Mouse (Mus musculus) gastrocnemius, postnatal 14 days (tissue): ENCODE data around the gene Smg6. TPM values are rescaled to one million over a fixed set of nuclear protein-coding genes. Genes with fewer than 3 reads are reported as not detected.
A peak's percentile ranks its signal among the peaks of the same experiment; 100 is the strongest.

ENCODE experiments used
- DNase-seq: peaks from one replicate; pipeline ENCODE4 v3.0.0; 2021; ENCODE audit warnings: mixed read lengths
- intact Hi-C: fragments of 180-260 bp; cut with DNase I; formaldehyde crosslinking; loops from one replicate; pipeline ENCODE4 v1.15.1; 2025; ENCODE audit warnings: low total_unique reads
- total RNA-seq, 2 experiments: library from RNA; stranded (reverse); gene quantifications; 2 replicates each; pipeline ENCODE4 v1.2.3; 2021

Smg6 gene
- total RNA-seq, 2 experiments from 2014 or later, result 10.6 to 10.8 TPM

GRCm38 (mm10) chr11:74926388-74927005, 874 bp downstream of the Smg6 start:
- intact Hi-C loops, result no loop called here
- no peak for DNase-seq

DNA sequence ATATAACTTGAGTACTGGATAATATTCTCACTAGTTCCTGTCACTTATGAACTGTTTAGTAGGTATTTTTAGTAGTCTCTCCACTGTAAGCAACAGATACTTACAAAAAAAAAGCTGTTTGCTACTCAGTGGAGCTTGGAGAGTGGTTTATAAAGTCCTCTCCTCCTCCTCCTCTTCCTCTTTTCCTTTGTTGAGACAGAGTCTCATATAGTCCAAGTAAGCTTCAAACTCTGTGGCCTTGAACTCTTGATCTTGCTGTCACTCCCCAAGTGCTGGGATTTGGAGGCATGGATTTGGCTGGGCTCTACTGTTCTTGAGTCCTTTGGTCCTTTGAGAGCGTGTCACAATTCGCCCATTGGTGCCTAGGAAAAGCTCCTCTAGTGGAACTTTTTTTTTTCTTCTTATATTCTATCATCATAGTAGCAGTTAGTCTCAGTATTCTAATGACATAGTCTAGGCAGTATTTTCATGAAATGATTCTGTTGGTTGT, 1.7 kb downstream of the Smg6 start:
- intact Hi-C loops, result no loop called here
- no peak for DNase-seq

GRCm38 (mm10) chr11:74929111-74929510, 3.5 kb downstream of the Smg6 start:
- DNase-seq, result no peak
- intact Hi-C loops, result no loop called here

DNA sequence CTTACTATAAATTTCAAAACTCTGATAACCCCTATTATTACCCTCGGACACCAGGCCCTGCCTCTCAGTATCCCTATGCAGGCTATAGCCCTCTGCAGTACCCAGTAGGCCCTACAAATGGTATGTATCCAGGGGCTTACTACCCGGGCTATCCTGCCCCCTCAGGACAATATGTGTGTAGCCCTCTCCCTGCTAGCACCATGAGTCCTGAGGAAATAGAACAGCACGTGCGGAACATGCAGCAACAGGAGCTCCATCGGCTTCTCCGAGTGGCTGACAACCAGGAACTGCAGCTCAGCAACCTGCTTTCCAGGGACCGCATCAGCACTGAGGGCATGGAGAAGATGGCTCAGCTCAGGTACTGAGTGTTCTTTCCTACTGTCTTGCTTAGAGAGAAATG, 4.8 kb downstream of the Smg6 start:
- intact Hi-C loops, result no loop called here
- no peak for DNase-seq

GRCm38 (mm10) chr11:74946348-74946747, 20.7 kb downstream of the Smg6 start:
- no peak for DNase-seq
- intact Hi-C loops, result no loop called here

DNA sequence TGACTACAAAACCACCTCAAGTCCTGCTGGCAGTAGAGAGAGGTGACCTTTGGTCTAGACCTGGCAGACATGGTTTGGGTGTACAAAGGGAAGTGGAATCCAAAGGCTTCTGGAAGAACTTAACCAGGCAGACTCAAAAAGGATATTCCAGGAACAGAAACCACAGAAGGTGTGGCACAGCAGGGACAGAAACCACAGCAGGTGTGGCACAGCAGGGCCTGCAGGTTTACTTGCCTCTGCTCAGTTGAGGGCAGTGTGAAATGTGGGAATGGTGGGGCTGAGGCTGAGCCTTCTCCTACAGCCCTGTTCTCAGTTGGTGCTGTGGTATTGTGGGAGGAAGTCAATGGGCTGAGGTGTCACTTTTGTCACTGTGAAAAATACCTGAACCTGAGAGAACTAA, 29.3 kb downstream of the Smg6 start:
- intact Hi-C loops, result no loop called here
- no peak for DNase-seq

DNA sequence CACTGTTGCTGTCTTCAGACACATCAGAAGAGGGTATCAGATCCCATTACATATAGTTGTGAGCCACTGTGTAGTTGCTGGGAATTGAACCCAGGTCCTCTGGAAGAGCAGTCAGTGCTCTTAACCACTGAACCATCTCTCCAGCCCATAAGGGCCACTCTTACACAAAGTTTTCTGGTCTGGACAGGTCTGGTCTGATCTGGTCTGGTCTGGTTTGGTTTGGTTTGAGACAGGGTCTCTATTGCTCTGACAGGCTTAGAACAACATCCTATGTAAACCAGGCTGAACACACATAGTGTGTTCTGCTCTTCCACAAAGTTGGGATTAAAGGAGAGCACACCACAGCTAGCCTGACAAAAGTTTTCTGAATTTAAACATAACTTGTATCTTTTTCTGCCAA, 30.4 kb downstream of the Smg6 start:
- intact Hi-C loops, result no loop called here
- no peak for DNase-seq

DNA sequence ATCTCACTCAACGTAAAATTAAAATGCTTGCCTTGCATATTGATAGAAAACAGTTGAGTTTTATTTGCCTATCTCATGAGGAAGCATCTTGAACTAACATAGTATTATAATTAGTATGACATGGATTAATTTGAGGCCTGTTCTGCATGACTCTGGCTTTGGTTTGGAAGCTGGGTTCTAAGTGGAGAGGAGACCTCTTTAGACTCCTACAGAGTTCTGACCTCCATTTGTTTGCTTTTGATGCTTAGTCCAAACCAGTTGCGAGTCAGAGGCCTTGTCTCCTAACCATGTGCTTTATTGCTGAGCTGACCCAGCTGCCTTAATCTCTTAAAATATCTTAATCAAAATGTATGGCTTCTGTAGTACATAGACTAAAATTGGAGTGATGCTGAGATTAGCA, 32.0 kb downstream of the Smg6 start:
- intact Hi-C loops, result no loop called here
- no peak for DNase-seq

DNA sequence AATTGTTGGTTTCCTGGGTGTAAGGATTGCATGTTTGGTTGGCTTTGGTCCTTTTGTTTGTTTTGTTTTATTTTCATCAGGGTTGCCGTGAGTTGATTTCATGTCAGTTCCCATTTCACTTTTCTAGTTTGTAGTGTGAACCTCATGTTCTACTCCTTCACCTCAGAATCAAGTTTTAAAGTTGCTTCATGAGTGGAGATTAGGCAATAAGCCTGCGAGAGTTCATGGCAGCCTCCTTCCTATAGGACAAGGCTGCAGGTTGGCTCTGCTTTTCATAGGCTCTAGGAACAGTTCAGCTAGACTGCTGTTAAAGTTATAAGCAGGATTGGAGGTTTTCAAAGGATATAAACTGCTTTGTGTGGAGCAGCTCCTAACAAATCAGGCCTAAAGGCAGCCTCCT, 33.9 kb downstream of the Smg6 start:
- intact Hi-C loops, result no loop called here
- no peak for DNase-seq

DNA sequence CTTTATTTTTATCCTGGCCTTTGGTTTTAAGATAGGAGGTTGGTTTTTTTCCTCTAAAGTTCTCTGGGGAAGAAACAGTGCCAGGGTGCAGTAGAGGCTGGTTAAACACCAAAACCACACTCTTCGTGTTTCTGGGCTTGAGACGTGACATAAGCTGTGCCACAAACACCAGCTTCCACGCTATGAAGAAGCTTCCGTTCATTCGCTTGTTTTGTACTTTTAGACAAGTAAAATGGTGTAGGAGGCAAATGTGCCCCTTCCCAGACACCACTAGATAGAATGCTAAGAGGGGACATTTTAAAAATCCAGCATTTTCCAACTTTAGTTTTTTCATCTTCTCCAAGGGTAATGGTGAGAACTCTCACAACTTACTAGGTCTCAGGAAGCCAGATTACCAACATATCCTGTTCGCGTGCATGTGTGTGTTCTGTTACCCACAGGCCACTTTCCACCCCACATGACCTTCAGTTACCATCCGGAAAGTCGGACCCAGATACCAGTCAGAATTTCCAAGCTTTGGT, 34.5 kb downstream of the Smg6 start:
- intact Hi-C loops, result no loop called here
- no peak for DNase-seq

DNA sequence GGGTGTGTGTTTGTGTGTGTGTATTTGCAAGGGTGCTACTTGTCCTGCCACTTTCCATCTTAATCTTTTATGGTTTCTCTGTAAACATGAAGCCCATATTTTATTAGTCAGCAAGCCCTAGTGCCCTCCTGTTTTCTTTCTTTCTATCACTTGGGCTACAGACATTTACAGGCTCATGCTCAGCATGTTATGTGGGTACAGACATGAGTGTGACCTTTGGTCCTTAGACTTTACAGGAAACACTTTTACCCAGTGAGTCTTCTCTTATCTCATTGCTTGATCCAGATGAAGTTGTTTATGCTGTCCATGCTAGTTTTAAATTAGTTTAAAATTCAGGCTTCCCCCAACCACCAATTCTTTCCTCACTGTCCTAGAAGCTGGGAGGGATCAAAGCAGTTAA, 36.3 kb downstream of the Smg6 start:
- intact Hi-C loops, result no loop called here
- DNase-seq, result no peak

GRCm38 (mm10) chr11:74962846-74963407, 37.3 kb downstream of the Smg6 start:
- no peak for DNase-seq
- intact Hi-C loops, result no loop called here

GRCm38 (mm10) chr11:74965516-74965915, 39.9 kb downstream of the Smg6 start:
- intact Hi-C loops, result no loop called here
- DNase-seq, result no peak

GRCm38 (mm10) chr11:74973290-74974157, 47.9 kb downstream of the Smg6 start:
- DNase-seq, result no peak
- intact Hi-C loops, result no loop called here

GRCm38 (mm10) chr11:74974615-74975014, 49.0 kb downstream of the Smg6 start:
- intact Hi-C loops, result no loop called here
- DNase-seq, result no peak

- intact Hi-C loops, result no loop called here
- no peak for DNase-seq
Measured at GRCm38 (mm10) chr11:74976835-74977687, 51.4 kb downstream of the Smg6 start.

DNA sequence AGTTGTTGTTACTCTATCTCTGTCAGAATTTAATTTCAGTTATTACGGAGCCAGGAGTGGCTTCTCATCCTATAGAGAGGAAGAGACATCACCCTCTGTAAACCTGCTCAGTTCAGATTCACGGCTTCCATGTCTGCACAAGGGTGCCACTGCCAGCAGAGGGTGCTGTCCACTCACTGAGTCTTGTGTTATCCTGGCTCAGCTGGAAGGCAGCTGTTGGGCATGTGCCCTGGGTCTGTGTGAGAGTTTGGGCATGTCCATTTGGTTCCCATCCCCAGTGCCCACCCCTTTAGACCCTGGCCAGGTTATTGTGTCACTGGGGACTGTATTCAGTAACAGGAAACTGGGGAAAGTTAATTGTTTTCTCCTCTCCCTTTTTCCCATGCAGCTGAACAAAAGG, 55.8 kb downstream of the Smg6 start:
- DNase-seq, result peak; percentile 87
- intact Hi-C loops, result loop anchor here (2.0 kb wide), 1 partner anchor 185 kb away; no protein-coding TSS in a partner anchor

GRCm38 (mm10) chr11:74982241-74982640, 56.6 kb downstream of the Smg6 start:
- intact Hi-C loops, result no loop called here
- DNase-seq, result no peak

DNA sequence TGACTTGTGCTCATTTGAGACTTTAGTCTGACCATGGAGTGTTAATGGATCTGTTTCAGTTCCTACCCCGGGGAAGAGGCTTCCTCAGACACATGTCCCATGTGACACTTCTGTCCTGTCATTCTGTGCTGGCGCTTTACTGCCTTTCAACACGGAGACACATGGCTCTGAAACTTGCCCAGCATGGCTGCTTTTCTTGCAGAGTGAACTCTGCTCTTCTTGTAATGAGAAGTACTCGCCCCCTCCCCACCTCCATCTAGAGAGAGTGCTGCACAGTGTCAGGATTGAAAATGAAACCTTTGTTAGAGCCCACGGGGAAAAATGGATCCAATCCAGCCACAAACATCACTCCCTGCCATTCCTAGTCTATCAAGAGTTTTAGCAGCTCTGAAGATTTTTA, 62.5 kb downstream of the Smg6 start:
- no peak for DNase-seq

GRCm38 (mm10) chr11:74989047-74989446, 63.4 kb downstream of the Smg6 start:
- DNase-seq, result peak; percentile 32
- intact Hi-C loops, result no loop called here

More for the DNA sequence above, 62.5 kb downstream of the Smg6 start:
- intact Hi-C loops, result no loop called here
